In the genomic region with DNA sequence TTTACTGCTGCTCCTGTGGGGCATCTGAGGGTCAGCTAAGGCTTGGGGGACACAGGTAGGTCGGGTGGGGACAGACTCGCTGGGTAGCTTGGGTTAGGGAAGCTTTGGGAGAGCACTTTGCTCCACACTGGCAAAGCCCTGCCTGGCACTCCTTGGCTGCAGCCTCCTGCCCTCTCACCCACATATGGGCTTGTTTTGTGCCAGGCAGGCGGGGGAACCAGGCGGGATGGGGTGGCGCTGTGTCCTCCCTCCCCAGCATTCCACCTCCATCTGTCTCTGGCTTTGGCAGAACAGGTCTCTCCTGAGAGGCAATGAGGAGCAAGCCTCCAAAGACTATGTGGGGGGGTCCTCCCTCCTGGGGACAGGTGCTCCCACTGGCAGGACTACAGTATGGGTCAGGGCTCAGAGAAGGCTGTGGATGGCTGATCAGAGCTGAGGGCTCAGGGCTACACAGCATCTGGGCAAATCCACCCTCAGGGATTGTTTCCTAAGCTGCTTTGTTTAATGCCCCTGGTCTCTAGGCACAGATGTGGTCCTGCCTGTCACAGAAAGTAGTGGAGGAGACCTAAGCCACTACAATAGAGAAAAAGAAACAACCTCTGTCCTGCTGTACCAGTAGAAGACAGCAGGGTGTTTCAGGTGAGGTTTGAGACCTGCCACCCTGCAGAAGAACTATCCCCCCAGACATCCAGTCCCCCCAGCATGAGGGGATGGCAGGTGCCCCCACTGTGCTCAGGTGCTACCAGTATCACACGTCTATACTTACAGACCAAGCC, we compare ENCODE assay signal across 8 mouse cellular contexts. TPM values are rescaled to one million over a fixed set of nuclear protein-coding genes. Genes with fewer than 3 reads are reported as not detected.
DNase-seq lines count a peak whose midpoint lies in the region; ATAC-seq lines count a peak whose summit lies in the region.

No protein-coding gene starts in this region.

- peaks cover 37% of the 10 kb centered on the region for H3K36me3 ChIP-seq in hindbrain, embryonic 10.5 days
- 0 out of 2 replicates have a peak, but pooled peaks cover 5% of the 10 kb centered on the region for H3K36me3 ChIP-seq in hindbrain, embryonic 11.5 days (ENCODE audit: control insufficient read depth, insufficient read depth, low read length)
- H3K36me3 ChIP-seq in embryonic facial prominence, embryonic 13.5 days: peaks cover 39% of the 10 kb centered on the region
- peaks cover 47% of the 10 kb centered on the region for H3K36me3 ChIP-seq in limb, embryonic 10.5 days

- H3K4me1 ChIP-seq in hindbrain, embryonic 10.5 days (replicated peaks): peaks cover 87% of the 10 kb centered on the region
- H3K4me1 ChIP-seq in hindbrain, embryonic 11.5 days (replicated peaks; ENCODE audit: control insufficient read depth, insufficient read depth, low read length): peaks cover 21% of the 10 kb centered on the region
- peaks cover 58% of the 10 kb centered on the region for H3K4me1 ChIP-seq in embryonic facial prominence, embryonic 13.5 days
- peaks cover 77% of the 10 kb centered on the region for H3K4me1 ChIP-seq in limb, embryonic 10.5 days

- H3K9ac ChIP-seq in hindbrain, embryonic 11.5 days (ENCODE audit: low read depth, low read length): no peak overlapping the region
- H3K9ac ChIP-seq in embryonic facial prominence, embryonic 13.5 days: peak overlapping the region; percentile 46; the same call in 1 of the 2 replicates

- no peak for DNase-seq in hindbrain, embryonic 10.5 days (ENCODE audit: low spot score)
- DNase-seq in hindbrain, embryonic 11.5 days (ENCODE audit: low spot score): no peak
- DNase-seq in adrenal gland, postnatal 36 days: peak; percentile 82 to 88
- no peak for DNase-seq in limb, embryonic 10.5 days (ENCODE audit: low spot score)
- no peak for DNase-seq in spleen, postnatal 36 days (ENCODE audit: low spot score in 2 of 2)
- DNase-seq in testis, postnatal 10 days (ENCODE audit: low spot score): no peak

- no peaks in the 10 kb centered on the region for H3K9me3 ChIP-seq in hindbrain, embryonic 10.5 days
- H3K9me3 ChIP-seq in hindbrain, embryonic 11.5 days (ENCODE audit: control insufficient read depth, low read length): no peaks in the 10 kb centered on the region
- H3K9me3 ChIP-seq in embryonic facial prominence, embryonic 13.5 days: no peaks in the 10 kb centered on the region
- H3K9me3 ChIP-seq in limb, embryonic 10.5 days (replicated peaks): no peaks in the 10 kb centered on the region

- 89% methylated on average over 6 of the region's 6 CpGs for WGBS in hindbrain, embryonic 10.5 days
- 91% methylated on average over 6 of the region's 6 CpGs for WGBS in hindbrain, embryonic 11.5 days
- 89% methylated on average over 6 of the region's 6 CpGs for WGBS in embryonic facial prominence, embryonic 13.5 days
- 92% methylated on average over 6 of the region's 6 CpGs for WGBS in limb, embryonic 10.5 days

- no peak for ATAC-seq in hindbrain, embryonic 11.5 days (ENCODE audit: low FRiP score)
- no peak for ATAC-seq in embryonic facial prominence, embryonic 13.5 days (ENCODE audit: insufficient number of reproducible peaks, insufficient read depth, low FRiP score, low TSS enrichment, low read depth)
- no peak for ATAC-seq in monocyte, adult 5-6 weeks (replicated peaks; ENCODE audit: insufficient number of reproducible peaks, low FRiP score, low TSS enrichment, poor library complexity, severe bottlenecking)

- H3K4me2 ChIP-seq in hindbrain, embryonic 11.5 days (replicated peaks; ENCODE audit: low read depth, low read length): no peak overlapping the region
- no peak overlapping the region for H3K4me2 ChIP-seq in embryonic facial prominence, embryonic 13.5 days

- H3K27ac ChIP-seq in hindbrain, embryonic 10.5 days: peak overlapping the region; percentile 16; the same call in 1 of the 2 replicates
- H3K27ac ChIP-seq in hindbrain, embryonic 11.5 days (ENCODE audit: low read depth, low read length): no peak overlapping the region
- H3K27ac ChIP-seq in embryonic facial prominence, embryonic 13.5 days: no peak overlapping the region
- no peak overlapping the region for H3K27ac ChIP-seq in limb, embryonic 10.5 days

- 0 out of 2 replicates have a peak overlapping the region, but pooled peaks have one; percentile 6 for H3K4me3 ChIP-seq in hindbrain, embryonic 10.5 days
- no peak overlapping the region for H3K4me3 ChIP-seq in hindbrain, embryonic 11.5 days (ENCODE audit: low read depth, low read length)
- H3K4me3 ChIP-seq in embryonic facial prominence, embryonic 13.5 days: no peak overlapping the region
- peak overlapping the region; percentile 54; the same call in 1 of the 2 replicates for H3K4me3 ChIP-seq in limb, embryonic 10.5 days

- peaks cover 5% of the 10 kb centered on the region; the same call in 1 of the 2 replicates for H3K27me3 ChIP-seq in hindbrain, embryonic 10.5 days (ENCODE audit: insufficient read depth, poor library complexity, severe bottlenecking)
- no peaks in the 10 kb centered on the region for H3K27me3 ChIP-seq in hindbrain, embryonic 11.5 days (ENCODE audit: control insufficient read depth, insufficient read depth, low read length)
- H3K27me3 ChIP-seq in embryonic facial prominence, embryonic 13.5 days: no peaks in the 10 kb centered on the region
- H3K27me3 ChIP-seq in limb, embryonic 10.5 days (ENCODE audit: low read depth, poor library complexity, severe bottlenecking): no peaks in the 10 kb centered on the region

RNA-seq across cellular contexts. Expression of gene Cend1, which starts 3.6 kb away (rescaled TPM):
- 11.5 and 21.9 TPM in 2 replicates for polyA plus RNA-seq in hindbrain, embryonic 10.5 days (2016; fragmentation: Nextera tagmentation; extraction: Ambion mirVana)
- polyA plus RNA-seq in hindbrain, embryonic 11.5 days (2014; fragmentation: Nextera tagmentation; extraction: Ambion mirVana): 6.8 and 7.2 TPM in 2 replicates
- 1 to 10 TPM in 1 of 2 experiments, under 1 TPM in 1; 0.70 to 1.3 TPM for total RNA-seq in adrenal gland, postnatal 36 days (2021)
- 2.8 and 3.4 TPM in 2 replicates for polyA plus RNA-seq in embryonic facial prominence, embryonic 13.5 days (2015; fragmentation: Nextera tagmentation; extraction: Ambion mirVana)
- 6.0 and 8.8 TPM in 2 replicates for polyA plus RNA-seq in limb, embryonic 10.5 days (2016; fragmentation: Nextera tagmentation; extraction: Ambion mirVana)
- total RNA-seq in monocyte, adult 5-6 weeks (2017): not detected in 3 replicates

RNA-seq across cellular contexts. Expression of gene Slc25a22, which starts 4.8 kb away (rescaled TPM):
- polyA plus RNA-seq in hindbrain, embryonic 10.5 days (2016; fragmentation: Nextera tagmentation; extraction: Ambion mirVana): 45.9 and 55.6 TPM in 2 replicates
- polyA plus RNA-seq in hindbrain, embryonic 11.5 days (2014; fragmentation: Nextera tagmentation; extraction: Ambion mirVana): 33.9 and 36.6 TPM in 2 replicates
- total RNA-seq in adrenal gland, postnatal 36 days (2021): 100 to 1,000 TPM; 110 to 120 TPM
- 32.4 and 35.3 TPM in 2 replicates for polyA plus RNA-seq in embryonic facial prominence, embryonic 13.5 days (2015; fragmentation: Nextera tagmentation; extraction: Ambion mirVana)
- 43.6 and 48.3 TPM in 2 replicates for polyA plus RNA-seq in limb, embryonic 10.5 days (2016; fragmentation: Nextera tagmentation; extraction: Ambion mirVana)
- total RNA-seq in monocyte, adult 5-6 weeks (2017): 6.2 to 14.8 TPM (median 7.4 TPM) in 3 replicates

RNA-seq across cellular contexts. Expression of gene Pidd1, which starts 10.9 kb away (rescaled TPM):
- polyA plus RNA-seq in hindbrain, embryonic 10.5 days (2016; fragmentation: Nextera tagmentation; extraction: Ambion mirVana): 21.0 and 23.2 TPM in 2 replicates
- 8.3 and 8.6 TPM in 2 replicates for polyA plus RNA-seq in hindbrain, embryonic 11.5 days (2014; fragmentation: Nextera tagmentation; extraction: Ambion mirVana)
- 1 to 10 TPM; 1.5 to 2.3 TPM for total RNA-seq in adrenal gland, postnatal 36 days (2021)
- 11.4 and 12.0 TPM in 2 replicates for polyA plus RNA-seq in embryonic facial prominence, embryonic 13.5 days (2015; fragmentation: Nextera tagmentation; extraction: Ambion mirVana)
- polyA plus RNA-seq in limb, embryonic 10.5 days (2016; fragmentation: Nextera tagmentation; extraction: Ambion mirVana): 26.8 and 30.0 TPM in 2 replicates
- total RNA-seq in monocyte, adult 5-6 weeks (2017): 4.5 to 5.9 TPM (median 4.8 TPM) in 3 replicates

RNA-seq across cellular contexts. Expression of gene Rplp2, which starts 14.2 kb away (rescaled TPM):
- 1,010 and 1,127 TPM in 2 replicates for polyA plus RNA-seq in hindbrain, embryonic 10.5 days (2016; fragmentation: Nextera tagmentation; extraction: Ambion mirVana)
- 870 and 939 TPM in 2 replicates for polyA plus RNA-seq in hindbrain, embryonic 11.5 days (2014; fragmentation: Nextera tagmentation; extraction: Ambion mirVana)
- 1,000 to 10,000 TPM; 1,094 to 1,114 TPM for total RNA-seq in adrenal gland, postnatal 36 days (2021)
- 1,344 and 1,500 TPM in 2 replicates for polyA plus RNA-seq in embryonic facial prominence, embryonic 13.5 days (2015; fragmentation: Nextera tagmentation; extraction: Ambion mirVana)
- polyA plus RNA-seq in limb, embryonic 10.5 days (2016; fragmentation: Nextera tagmentation; extraction: Ambion mirVana): 1,138 and 1,369 TPM in 2 replicates
- 2,770 to 3,796 TPM (median 2,928 TPM) in 3 replicates for total RNA-seq in monocyte, adult 5-6 weeks (2017)

RNA-seq across cellular contexts. Expression of gene Gatd1, which starts 19.0 kb away (rescaled TPM):
- polyA plus RNA-seq in hindbrain, embryonic 10.5 days (2016; fragmentation: Nextera tagmentation; extraction: Ambion mirVana): 45.2 and 49.4 TPM in 2 replicates
- polyA plus RNA-seq in hindbrain, embryonic 11.5 days (2014; fragmentation: Nextera tagmentation; extraction: Ambion mirVana): 43.3 and 48.1 TPM in 2 replicates
- total RNA-seq in adrenal gland, postnatal 36 days (2021): 10 to 100 TPM; 24.9 to 46.7 TPM
- polyA plus RNA-seq in embryonic facial prominence, embryonic 13.5 days (2015; fragmentation: Nextera tagmentation; extraction: Ambion mirVana): 73.2 and 74.2 TPM in 2 replicates
- polyA plus RNA-seq in limb, embryonic 10.5 days (2016; fragmentation: Nextera tagmentation; extraction: Ambion mirVana): 44.5 and 56.4 TPM in 2 replicates
- 11.4 to 15.3 TPM (median 14.6 TPM) in 3 replicates for total RNA-seq in monocyte, adult 5-6 weeks (2017)

Comparison
In these comparisons a context has a peak if more than half of its experiments do, and no peak if none do; other contexts are left out.
1. H3K4me3 ChIP-seq: peak in hindbrain, embryonic 10.5 days (single experiment) and limb, embryonic 10.5 days (single experiment); none in hindbrain, embryonic 11.5 days (single experiment) and embryonic facial prominence, embryonic 13.5 days (single experiment).
2. DNase-seq: peak in adrenal gland, postnatal 36 days (2 of 2); none in hindbrain, embryonic 10.5 days (single experiment), hindbrain, embryonic 11.5 days (single experiment), limb, embryonic 10.5 days (single experiment), spleen, postnatal 36 days (0 of 2) and testis, postnatal 10 days (single experiment).